8 mouse cellular contexts compared by ENCODE assay signal in the genomic region with DNA sequence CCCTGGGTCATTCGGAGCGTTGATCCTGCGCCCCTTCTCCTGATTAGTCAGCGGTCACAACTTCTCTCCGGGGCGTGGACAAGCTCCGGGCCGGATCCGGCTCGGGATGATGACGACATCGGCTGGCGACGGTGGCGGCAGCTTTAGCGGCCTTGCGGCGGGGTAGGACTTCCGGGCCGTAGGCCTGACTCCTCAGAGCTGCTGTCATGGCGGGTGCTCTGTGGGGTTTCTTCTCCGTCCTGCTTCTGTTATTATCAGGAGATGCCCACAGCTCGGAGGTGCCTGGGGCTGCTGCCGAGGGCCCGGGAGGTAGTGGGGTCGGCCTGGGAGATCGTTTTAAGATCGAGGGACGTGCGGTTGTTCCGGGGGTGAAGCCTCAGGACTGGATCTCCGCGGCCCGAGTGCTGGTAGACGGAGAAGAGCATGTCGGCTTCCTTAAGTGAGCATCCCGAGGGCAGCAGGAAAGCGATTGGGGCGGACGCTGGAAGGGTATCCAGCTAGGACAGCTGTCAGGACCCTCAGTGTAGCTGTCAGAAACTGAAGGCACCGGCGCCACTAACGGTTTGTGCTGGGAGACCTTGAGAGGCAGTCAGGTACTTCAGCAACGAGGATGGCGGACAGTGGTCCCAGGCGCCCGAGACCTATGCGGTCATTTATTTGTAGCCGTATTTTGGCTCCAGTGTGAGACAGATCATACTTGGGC. TPM values are rescaled to one million over a fixed set of nuclear protein-coding genes. Genes with fewer than 3 reads are reported as not detected.
DNase-seq lines count a peak whose midpoint lies in the region; ATAC-seq lines count a peak whose summit lies in the region.

A gene (plus strand): TSS at position 136 of the 703 bp plus-strand sequence.

- no peaks in the 10 kb centered on the region for H3K9me3 ChIP-seq in hindbrain, embryonic 12.5 days (replicated peaks)

- peaks cover 12% of the 10 kb centered on the region for H3K4me1 ChIP-seq in hindbrain, embryonic 12.5 days

- H3K27me3 ChIP-seq in hindbrain, embryonic 12.5 days: no peaks in the 10 kb centered on the region

- peak; percentile 96 for DNase-seq in Muller cell, postnatal 12 days (ENCODE audit: inconsistent ontology term)
- DNase-seq in cerebellum, adult 9-11 months: peak; percentile 96
- DNase-seq in frontal cortex, postnatal 10 days (ENCODE audit: low spot score in 2 of 2): peak; percentile 89 to 96
- peak; percentile 96 for DNase-seq in layer of hippocampus, postnatal 14 days (ENCODE audit: low spot score in 2 of 2)
- peak; percentile 98 for DNase-seq in lung, postnatal 14 days
- peak; percentile 90 for DNase-seq in retina, adult 2 months (ENCODE audit: low read depth, low spot score)
- peak; percentile 96 for DNase-seq in thymus, postnatal 36 days

- peak within 1 kb of the TSS; percentile 88 for H3K9ac ChIP-seq in hindbrain, embryonic 12.5 days

- peak within 1 kb of the TSS; percentile 84 for H3K4me3 ChIP-seq in hindbrain, embryonic 12.5 days

- H3K4me2 ChIP-seq in hindbrain, embryonic 12.5 days (replicated peaks): peak within 1 kb of the TSS; percentile 80

- peak; percentile 97 for ATAC-seq in hindbrain, embryonic 12.5 days (ENCODE audit: low FRiP score)

- WGBS in hindbrain, embryonic 12.5 days: under 1% methylated on average over 49 of the region's 49 CpGs

- peaks cover 2% of the 10 kb centered on the region for H3K36me3 ChIP-seq in hindbrain, embryonic 12.5 days

- peak within 1 kb of the TSS; percentile 80 for H3K27ac ChIP-seq in hindbrain, embryonic 12.5 days

RNA-seq across cellular contexts. Expression of the gene that starts here (rescaled TPM):
- 13.4 and 13.8 TPM in 2 replicates for polyA plus RNA-seq in hindbrain, embryonic 12.5 days (2016; fragmentation: Nextera tagmentation; extraction: Ambion mirVana)
- total RNA-seq in layer of hippocampus, postnatal 14 days (2021): 10 to 100 TPM; 38.8 to 39.6 TPM

Comparison
In these comparisons a context has a peak if more than half of its experiments do, and no peak if none do; other contexts are left out.
1. Peak in every context shown above with its lines: DNase-seq, ATAC-seq, H3K4me3 ChIP-seq and H3K27ac ChIP-seq.